Mouse (Mus musculus): ENCODE measurements around the gene H2al1a. TPM values are rescaled to one million over a fixed set of nuclear protein-coding genes. Genes with fewer than 3 reads are reported as not detected.
"Not testable (repeated sequence)": the region's sequence is repeated elsewhere in the genome, so short reads cannot be mapped to it uniquely, and the experiment has no call there.

The H2al1a gene
- total RNA-seq, 2 experiments from 2014 or later: not detected

DNA sequence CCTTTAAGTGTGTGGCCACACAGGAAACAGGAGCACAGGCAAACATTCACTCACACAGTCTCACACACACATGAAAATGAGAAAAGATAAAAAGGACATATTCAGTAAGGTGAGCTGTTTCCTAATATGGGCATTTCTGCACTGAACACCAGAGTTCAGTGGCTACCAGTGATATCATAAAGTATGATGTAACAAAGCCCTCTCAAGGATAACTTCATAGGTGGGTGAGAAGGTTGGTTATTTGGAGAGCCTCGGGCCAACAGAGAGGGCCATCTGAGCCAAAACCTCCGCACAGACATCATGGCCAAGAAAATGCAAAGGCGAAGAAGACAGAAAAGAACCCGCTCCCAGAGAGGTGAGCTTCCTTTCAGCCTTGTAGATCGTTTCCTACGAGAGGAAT lies 15.8 kb downstream of the H2al1a start, which contains the start of gene H2al1f:
Gene H2al1f, plus strand, starts transcription at position 301 of the 400 bp plus-strand sequence.
- H3K27ac ChIP-seq; DNase-seq; H3K4me3 ChIP-seq; intact Hi-C loops (cut with DNase I): not testable (repeated sequence)

DNA sequence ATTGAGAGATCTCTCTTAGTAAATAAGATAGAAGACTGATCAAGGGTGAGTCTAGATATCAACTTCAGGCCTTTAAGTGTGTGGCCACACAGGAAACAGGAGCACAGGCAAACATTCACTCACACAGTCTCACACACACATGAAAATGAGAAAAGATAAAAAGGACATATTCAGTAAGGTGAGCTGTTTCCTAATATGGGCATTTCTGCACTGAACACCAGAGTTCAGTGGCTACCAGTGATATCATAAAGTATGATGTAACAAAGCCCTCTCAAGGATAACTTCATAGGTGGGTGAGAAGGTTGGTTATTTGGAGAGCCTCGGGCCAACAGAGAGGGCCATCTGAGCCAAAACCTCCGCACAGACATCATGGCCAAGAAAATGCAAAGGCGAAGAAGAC lies 18.9 kb downstream of the H2al1a start, which contains the start of gene H2al1g:
Gene H2al1g, plus strand, starts transcription at position 301 of the 400 bp plus-strand sequence.
- intact Hi-C loops (cut with DNase I); H3K4me3 ChIP-seq; H3K27ac ChIP-seq; DNase-seq: not testable (repeated sequence)

DNA sequence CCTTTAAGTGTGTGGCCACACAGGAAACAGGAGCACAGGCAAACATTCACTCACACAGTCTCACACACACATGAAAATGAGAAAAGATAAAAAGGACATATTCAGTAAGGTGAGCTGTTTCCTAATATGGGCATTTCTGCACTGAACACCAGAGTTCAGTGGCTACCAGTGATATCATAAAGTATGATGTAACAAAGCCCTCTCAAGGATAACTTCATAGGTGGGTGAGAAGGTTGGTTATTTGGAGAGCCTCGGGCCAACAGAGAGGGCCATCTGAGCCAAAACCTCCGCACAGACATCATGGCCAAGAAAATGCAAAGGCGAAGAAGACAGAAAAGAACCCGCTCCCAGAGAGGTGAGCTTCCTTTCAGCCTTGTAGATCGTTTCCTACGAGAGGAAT lies 22.1 kb downstream of the H2al1a start, which contains the start of gene H2al1h:
Gene H2al1h, plus strand, starts transcription at position 301 of the 400 bp plus-strand sequence.
- DNase-seq; H3K4me3 ChIP-seq; H3K27ac ChIP-seq; intact Hi-C loops (cut with DNase I): not testable (repeated sequence)

DNA sequence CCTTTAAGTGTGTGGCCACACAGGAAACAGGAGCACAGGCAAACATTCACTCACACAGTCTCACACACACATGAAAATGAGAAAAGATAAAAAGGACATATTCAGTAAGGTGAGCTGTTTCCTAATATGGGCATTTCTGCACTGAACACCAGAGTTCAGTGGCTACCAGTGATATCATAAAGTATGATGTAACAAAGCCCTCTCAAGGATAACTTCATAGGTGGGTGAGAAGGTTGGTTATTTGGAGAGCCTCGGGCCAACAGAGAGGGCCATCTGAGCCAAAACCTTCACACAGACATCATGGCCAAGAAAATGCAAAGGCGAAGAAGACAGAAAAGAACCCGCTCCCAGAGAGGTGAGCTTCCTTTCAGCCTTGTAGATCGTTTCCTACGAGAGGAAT lies 25.3 kb downstream of the H2al1a start, which contains the start of gene H2al1i:
Gene H2al1i, plus strand, starts transcription at position 301 of the 400 bp plus-strand sequence.
- H3K4me3 ChIP-seq; intact Hi-C loops (cut with DNase I); H3K27ac ChIP-seq; DNase-seq: not testable (repeated sequence)

DNA sequence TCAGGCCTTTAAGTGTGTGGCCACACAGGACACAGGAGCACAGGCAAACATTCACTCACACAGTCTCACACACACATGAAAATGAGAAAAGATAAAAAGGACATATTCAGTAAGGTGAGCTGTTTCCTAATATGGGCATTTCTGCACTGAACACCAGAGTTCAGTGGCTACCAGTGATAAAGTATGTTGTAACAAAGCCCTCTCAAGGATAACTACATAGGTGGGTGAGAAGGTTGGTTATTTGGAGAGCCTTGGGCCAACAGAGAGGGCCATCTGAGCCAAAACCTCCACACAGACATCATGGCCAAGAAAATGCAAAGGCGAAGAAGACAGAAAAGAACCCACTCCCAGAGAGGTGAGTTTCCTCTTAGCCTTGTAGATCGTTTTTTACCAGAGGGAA lies 28.5 kb downstream of the H2al1a start, which contains the start of gene H2al1j:
Gene H2al1j, plus strand, starts transcription at position 301 of the 400 bp plus-strand sequence.
- DNase-seq; H3K27ac ChIP-seq; H3K4me3 ChIP-seq; intact Hi-C loops (cut with DNase I): not testable (repeated sequence)

GRCm38 (mm10) chrX:11345762-11346161 lies 46.7 kb downstream of the H2al1a start:
- no peak for TF ChIP-seq CTCF (IDR thresholded peaks at IDR 0.05)
- Histone ChIP-seq H3K27ac (no peak overlapping the region; the same call in 1 of the 2 replicates), H3K4me3 (no peak overlapping the region)
- intact Hi-C loops (cut with DNase I): no loop called here
- no peak for DNase-seq

- no peak for DNase-seq
- no peak for TF ChIP-seq CTCF (IDR thresholded peaks at IDR 0.05)
- intact Hi-C loops (cut with DNase I): no loop called here
- no peak overlapping the region for H3K4me3 ChIP-seq
- no peak overlapping the region for H3K27ac ChIP-seq
Measured at GRCm38 (mm10) chrX:11346756-11347155, 47.7 kb downstream of the H2al1a start.

Other genes starting within 250 kb of the H2al1a start
- not detected for gene H2al1b, start 3.2 kb downstream of the H2al1a start, total RNA-seq (2021)
- gene H2al1c, start 6.4 kb downstream of the H2al1a start, total RNA-seq (2021): not detected
- gene H2al1d, start 9.6 kb downstream of the H2al1a start, total RNA-seq (2021): not detected
- not detected for gene H2al1e, start 12.7 kb downstream of the H2al1a start, total RNA-seq (2021)
- gene H2al1f, start 15.9 kb downstream of the H2al1a start, total RNA-seq (2021): not detected
- gene H2al1g, start 19.0 kb downstream of the H2al1a start, total RNA-seq (2021): not detected
- gene H2al1h, start 22.2 kb downstream of the H2al1a start, total RNA-seq (2021): not detected
- gene H2al1i, start 25.4 kb downstream of the H2al1a start, total RNA-seq (2021): not detected
- not detected for gene H2al1j, start 28.6 kb downstream of the H2al1a start, total RNA-seq (2021)